Mouse (Mus musculus) bone marrow macrophage, adult 2 months (primary cell): ENCODE data around the gene Ovch2. TPM values are rescaled to one million over a fixed set of nuclear protein-coding genes. Genes with fewer than 3 reads are reported as not detected.
"Not testable (repeated sequence)": the region's sequence is repeated elsewhere in the genome, so short reads cannot be mapped to it uniquely, and the experiment has no call there.

Experiments
- H3K27ac ChIP-seq: 2 replicates; pipeline ENCODE4 v1.5.1; 2012; ENCODE audit warnings: low read depth, low read length; ENCODE audit not compliant: insufficient read depth
- H3K4me1 ChIP-seq: 2 replicates; pipeline ENCODE4 v1.6.1; 2012; ENCODE audit warnings: low read length; ENCODE audit not compliant: control insufficient read depth, insufficient read depth
- H3K4me3 ChIP-seq: 2 replicates; pipeline ENCODE4 v1.5.1; 2012; ENCODE audit warnings: mild to moderate bottlenecking, low read length, moderate library complexity; ENCODE audit not compliant: insufficient read depth
- CTCF ChIP-seq: IDR thresholded peaks from 2 replicates; pipeline ENCODE4 v1.5.1; 2012; ENCODE audit warnings: low read depth, mild to moderate bottlenecking, low read length, moderate library complexity
- POLR2A ChIP-seq: IDR thresholded peaks from 2 replicates; pipeline ENCODE4 v1.6.1; 2012; ENCODE audit warnings: mild to moderate bottlenecking, low read depth, low read length, borderline replicate concordance
- polyA plus RNA-seq: library from polyadenylated mRNA; stranded (reverse); fragments of >200 nt; gene quantifications from 2 replicates; pipeline ENCODE4 v1.2.4, GENCODE M21; 2012; ENCODE audit not compliant: missing spikeins, insufficient read depth, insufficient read length

The Ovch2 gene
- polyA plus RNA-seq: not detected in 2 replicates

DNA sequence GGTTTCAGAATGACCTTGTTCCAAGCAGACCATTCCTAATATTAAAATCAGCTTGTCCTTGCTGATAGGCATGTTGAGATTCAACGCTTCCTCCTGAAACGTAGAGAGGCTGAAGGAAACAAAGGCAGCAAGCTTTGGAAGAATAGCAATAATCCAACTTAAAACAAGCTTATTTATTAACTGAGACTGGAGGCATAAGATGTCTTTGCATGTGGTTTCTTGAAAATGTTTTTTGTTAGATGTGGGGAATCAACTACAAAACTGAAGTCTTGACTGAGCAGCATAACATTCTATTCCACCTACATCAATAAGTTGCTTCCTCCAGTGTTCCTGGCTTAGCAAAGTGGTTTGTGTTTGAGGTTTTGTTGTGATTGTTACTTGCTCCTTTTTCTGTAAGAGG is at the start of gene Ovch2:
Ovch2 (minus strand) TSS at position 101 of the 400 bp plus-strand sequence.
- TF ChIP-seq POLR2A (no peak), CTCF (no peak)
- Histone ChIP-seq H3K27ac (no peak within 1 kb of the TSS), H3K4me1 (no peaks in the 10 kb centered on the region), H3K4me3 (no peak within 1 kb of the TSS)

- H3K27ac ChIP-seq, H3K4me1 ChIP-seq, H3K4me3 ChIP-seq: not testable (repeated sequence)
Measured at GRCm38 (mm10) chr7:107847390-107847789, 46.4 kb upstream of the Ovch2 start, which contains the start of gene Olfr470. Olfr470 (minus strand) TSS chr7:107847490.

DNA sequence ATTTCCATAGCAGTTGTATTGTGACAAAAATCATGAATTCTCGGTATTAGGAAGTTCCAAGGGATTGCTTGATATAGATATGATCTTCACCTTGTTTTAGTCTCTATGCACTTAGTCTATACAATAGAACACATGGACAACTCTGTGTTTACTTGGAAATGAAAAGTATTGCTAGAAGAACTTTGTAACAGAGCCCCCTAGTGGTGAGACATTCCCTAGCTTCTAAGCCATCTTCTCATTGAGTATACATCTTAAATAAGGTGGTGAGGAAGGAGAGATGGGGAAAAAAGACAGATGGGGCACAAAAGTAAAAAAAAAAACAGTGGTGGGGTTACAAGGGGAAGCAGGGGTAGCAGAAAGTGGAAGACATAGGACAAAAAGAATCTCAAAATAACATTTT is 40.7 kb upstream of the Ovch2 start:
- TF ChIP-seq CTCF: no peak
- no peak for TF ChIP-seq POLR2A
- H3K4me3 ChIP-seq: no peak overlapping the region
- H3K27ac ChIP-seq: no peak overlapping the region
- no peaks in the 10 kb centered on the region for H3K4me1 ChIP-seq

GRCm38 (mm10) chr7:107825441-107825840 is 24.4 kb upstream of the Ovch2 start, which contains the start of gene Olfr469:
Olfr469 (minus strand) TSS chr7:107825541.
- H3K27ac ChIP-seq, H3K4me3 ChIP-seq, H3K4me1 ChIP-seq: not testable (repeated sequence)

DNA sequence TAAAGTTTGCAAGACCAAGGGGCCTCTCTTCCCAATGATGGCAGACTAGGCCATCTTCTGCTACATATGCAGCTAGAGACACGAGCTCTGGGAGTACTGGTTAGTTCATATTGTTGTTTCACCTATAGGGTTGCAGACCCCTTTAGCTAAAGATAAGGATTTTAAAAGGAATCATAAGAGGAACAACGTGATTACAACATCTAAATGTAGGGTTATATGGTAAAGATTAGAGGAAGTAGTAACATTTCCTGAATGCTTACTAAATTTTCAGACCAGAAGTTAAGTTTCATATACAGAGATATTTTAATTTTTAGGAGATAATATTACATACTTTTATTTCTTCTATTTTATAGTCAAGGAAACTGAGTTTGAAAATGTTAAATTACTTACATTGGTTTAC is 22.9 kb upstream of the Ovch2 start:
- H3K4me1 ChIP-seq, H3K27ac ChIP-seq, H3K4me3 ChIP-seq: not testable (repeated sequence)

GRCm38 (mm10) chr7:107819442-107819841 is 18.4 kb upstream of the Ovch2 start:
- H3K4me1 ChIP-seq: no peaks in the 10 kb centered on the region
- no peak overlapping the region for H3K27ac ChIP-seq
- TF ChIP-seq POLR2A (no peak), CTCF (no peak)
- H3K4me3 ChIP-seq: no peak overlapping the region

GRCm38 (mm10) chr7:107811963-107812362 is 11.0 kb upstream of the Ovch2 start, which contains the start of gene Olfr467:
Olfr467 (plus strand) TSS chr7:107812263.
- H3K4me1 ChIP-seq: no peaks in the 10 kb centered on the region

DNA sequence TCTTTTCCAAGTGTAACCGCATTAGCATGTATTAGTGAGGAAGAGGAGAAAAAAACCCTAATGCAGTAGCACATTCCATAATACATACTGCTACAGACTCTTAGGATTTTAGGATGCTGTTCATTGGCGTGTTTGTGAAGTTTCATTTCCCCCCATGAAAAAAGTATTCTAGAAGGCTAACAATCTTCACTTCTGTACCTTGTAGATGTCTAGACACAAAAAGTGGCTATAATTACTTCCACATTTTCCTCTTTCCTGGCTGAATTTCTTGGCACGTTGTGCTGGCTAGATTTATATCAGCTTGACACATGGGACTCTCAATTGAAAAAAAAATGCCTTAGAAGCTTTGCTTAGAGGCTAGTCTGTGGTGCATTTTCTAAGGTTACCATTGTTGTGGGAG is 1.1 kb upstream of the Ovch2 start:
- TF ChIP-seq CTCF (no peak), POLR2A (no peak)
- Histone ChIP-seq H3K4me1 (no peaks in the 10 kb centered on the region), H3K4me3 (no peak overlapping the region), H3K27ac (no peak overlapping the region)

More at GRCm38 (mm10) chr7:107811963-107812362, 11.0 kb upstream of the Ovch2 start, which contains the start of gene Olfr467:
- no peak for TF ChIP-seq POLR2A
- no peak for TF ChIP-seq CTCF
- Histone ChIP-seq H3K4me3 (no peak within 1 kb of the TSS), H3K27ac (no peak within 1 kb of the TSS)

GRCm38 (mm10) chr7:107796500-107796899 is 4.5 kb downstream of the Ovch2 start:
- TF ChIP-seq POLR2A (no peak), CTCF (no peak)
- H3K27ac ChIP-seq: no peak overlapping the region
- H3K4me1 ChIP-seq: no peaks in the 10 kb centered on the region
- H3K4me3 ChIP-seq: no peak overlapping the region

- Histone ChIP-seq H3K27ac (no peak overlapping the region), H3K4me3 (no peak overlapping the region), H3K4me1 (no peaks in the 10 kb centered on the region)
- TF ChIP-seq CTCF (no peak), POLR2A (no peak)
Measured at GRCm38 (mm10) chr7:107787977-107788620, 12.9 kb downstream of the Ovch2 start.

GRCm38 (mm10) chr7:107779611-107780010 is 21.4 kb downstream of the Ovch2 start:
- H3K27ac ChIP-seq: no peak overlapping the region
- H3K4me3 ChIP-seq: no peak overlapping the region
- TF ChIP-seq POLR2A: no peak
- TF ChIP-seq CTCF: no peak
- H3K4me1 ChIP-seq: no peaks in the 10 kb centered on the region
